Mouse (Mus musculus) cerebellum, postnatal 10 days (tissue): Measurements from ENCODE around the gene Map4k2.

Experiments used
- DNase-seq, 2 experiments: peaks; one replicate each; pipeline ENCODE4 v3.0.0; 2021; ENCODE audit warnings: mixed read lengths in 2 of 2

The Map4k2 gene

GRCm38 (mm10) chr19:6347615-6348014 lies 6.7 kb downstream of the Map4k2 start:
- no peak for DNase-seq

- DNase-seq: no peak
Observed at GRCm38 (mm10) chr19:6348717-6349116, 7.8 kb downstream of the Map4k2 start.

GRCm38 (mm10) chr19:6349215-6349983 lies 8.5 kb downstream of the Map4k2 start:
- no peak for DNase-seq

GRCm38 (mm10) chr19:6351431-6352106 lies 10.6 kb downstream of the Map4k2 start:
- peak; percentile 34 to 49 for DNase-seq

GRCm38 (mm10) chr19:6352107-6352505 lies 11.2 kb downstream of the Map4k2 start:
- DNase-seq: no peak

GRCm38 (mm10) chr19:6354030-6354429 lies 13.1 kb downstream of the Map4k2 start:
- no peak for DNase-seq

GRCm38 (mm10) chr19:6361291-6361690 lies 20.4 kb downstream of the Map4k2 start:
- DNase-seq: no peak

GRCm38 (mm10) chr19:6363091-6363410 lies 22.1 kb downstream of the Map4k2 start:
- no peak for DNase-seq

GRCm38 (mm10) chr19:6363411-6364240 lies 22.7 kb downstream of the Map4k2 start, which contains the start of gene Sf1:
Sf1 (plus strand) TSS chr19:6363690.
- DNase-seq: peak; percentile 100

- peak; percentile 96 to 97 for DNase-seq
Observed at GRCm38 (mm10) chr19:6364317-6364725, 23.4 kb downstream of the Map4k2 start.

GRCm38 (mm10) chr19:6364842-6365241 lies 23.9 kb downstream of the Map4k2 start:
- DNase-seq: no peak

GRCm38 (mm10) chr19:6370175-6370574 lies 29.2 kb downstream of the Map4k2 start:
- no peak for DNase-seq

GRCm38 (mm10) chr19:6372433-6372832 lies 31.5 kb downstream of the Map4k2 start:
- DNase-seq: no peak

GRCm38 (mm10) chr19:6373539-6374400 lies 32.8 kb downstream of the Map4k2 start:
- peak; percentile 95 to 98 for DNase-seq

GRCm38 (mm10) chr19:6374571-6374970 lies 33.6 kb downstream of the Map4k2 start:
- no peak for DNase-seq

- DNase-seq: peak; percentile 47 to 56
Observed at GRCm38 (mm10) chr19:6375423-6376254, 34.7 kb downstream of the Map4k2 start.

GRCm38 (mm10) chr19:6376255-6376564 lies 35.3 kb downstream of the Map4k2 start:
- peak; percentile 87 to 95 for DNase-seq

- DNase-seq: no peak
Observed at GRCm38 (mm10) chr19:6376643-6377042, 35.7 kb downstream of the Map4k2 start.

- no peak for DNase-seq
Observed at GRCm38 (mm10) chr19:6377327-6378040, 36.5 kb downstream of the Map4k2 start.

- DNase-seq: no peak
Observed at GRCm38 (mm10) chr19:6380411-6381166, 39.7 kb downstream of the Map4k2 start.
